Mouse (Mus musculus): ENCODE results near the gene Ptov1. TPM values are rescaled to one million over a fixed set of nuclear protein-coding genes. Genes with fewer than 3 reads are reported as not detected.
A peak's percentile ranks its signal among the peaks of the same experiment; 100 is the strongest.

The Ptov1 gene
- polyA plus RNA-seq, 1 experiment from 2014 or later, result 502 TPM

DNA sequence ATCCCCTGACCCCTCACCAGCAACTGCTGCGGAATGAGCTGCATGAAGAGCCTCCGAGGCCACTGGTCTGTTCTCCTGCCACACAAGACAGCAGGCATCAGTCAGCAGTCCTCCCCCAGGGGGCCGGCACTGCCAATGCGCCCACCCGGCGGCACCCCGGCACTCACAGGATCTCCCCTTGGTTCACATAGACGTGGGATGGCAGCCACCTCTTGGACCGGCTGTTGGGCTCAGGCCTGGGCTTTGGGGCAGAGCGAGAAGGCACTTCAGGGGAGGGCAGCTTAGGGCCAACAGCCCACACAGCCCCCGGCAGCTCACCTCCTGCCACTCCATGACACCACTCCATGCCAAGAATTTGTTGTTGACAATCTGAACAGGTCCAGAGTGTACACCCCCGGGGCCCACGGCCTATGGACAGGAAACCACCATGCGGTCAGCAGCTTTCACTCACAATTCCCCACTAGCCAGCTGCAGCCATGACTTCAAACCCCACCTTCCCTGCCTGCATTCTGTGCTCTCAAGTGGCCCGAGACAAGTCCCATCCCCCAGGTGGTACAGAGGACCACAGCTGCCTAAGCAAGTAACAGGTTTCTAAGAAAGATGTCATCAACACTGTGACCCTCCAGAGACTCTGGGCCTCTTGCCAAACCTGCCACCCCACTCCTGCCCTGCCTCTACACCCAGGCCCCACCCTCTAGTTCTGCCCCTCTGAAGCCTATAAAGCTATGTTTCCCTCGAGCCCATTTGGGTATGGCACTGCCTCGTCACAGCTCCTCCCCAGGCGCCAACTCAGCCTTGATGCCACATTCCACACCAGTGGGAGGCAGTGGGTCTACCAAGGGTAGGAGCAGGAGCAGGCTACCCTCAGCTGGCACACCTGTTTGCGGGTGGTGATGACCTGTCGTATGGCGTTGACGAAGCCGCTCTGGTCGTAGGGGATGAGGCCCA is 4.7 kb downstream of the Ptov1 start:
- ATAC-seq (ENCODE audit: low FRiP score, low read depth), result no peak
- Histone ChIP-seq H3K36me3 (peaks cover 74% of the 10 kb centered on the region), H3K4me1 (peaks cover 41% of the 10 kb centered on the region), H3K27me3 (no peaks in the 10 kb centered on the region), H3K4me3 (no peak overlapping the region), H3K9ac (no peak overlapping the region), H3K27ac (peak overlapping the region; percentile 48; the same call in 1 of the 2 replicates), H3K9me3 (no peaks in the 10 kb centered on the region), H3K4me2 (replicated peaks) (peak overlapping the region; percentile 99; the same call in 1 of the 2 replicates)
- whole genome bisulfite sequencing, result 82% methylated on average over 24 of the region's 24 CpGs

DNA sequence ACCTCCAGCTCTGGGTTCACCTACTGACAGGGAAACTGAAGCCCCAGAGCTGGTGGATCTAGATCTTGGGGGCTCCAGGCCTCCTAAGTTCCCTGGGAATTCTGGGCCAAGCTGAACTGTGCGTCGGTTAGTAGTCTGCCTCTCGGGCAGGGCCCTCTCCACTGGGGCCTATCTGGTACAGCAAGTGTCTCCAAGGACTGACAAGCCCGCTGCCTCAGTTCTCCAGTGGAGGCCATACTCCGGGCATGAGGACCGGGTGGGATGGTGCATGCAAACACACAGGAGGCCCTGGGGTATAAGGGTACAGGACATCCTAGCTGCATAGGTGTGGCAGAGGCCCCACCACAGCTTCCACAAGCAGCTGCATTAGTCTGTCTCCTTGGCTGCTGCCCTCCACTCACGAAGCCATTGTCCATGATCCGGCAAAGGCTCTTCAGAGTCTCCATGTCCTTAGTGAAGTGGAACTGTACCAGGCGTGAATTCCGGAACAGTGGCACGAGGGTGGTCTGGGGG is 5.5 kb downstream of the Ptov1 start:
- Histone ChIP-seq H3K27ac (no peak overlapping the region), H3K4me1 (peaks cover 41% of the 10 kb centered on the region)
- WGBS, result 81% methylated on average over 11 of the region's 11 CpGs

GRCm38 (mm10) chr7:44863210-44863609 is 6.4 kb downstream of the Ptov1 start:
- peaks cover 44% of the 10 kb centered on the region for H3K4me1 ChIP-seq
- H3K4me2 ChIP-seq (replicated peaks), result no peak overlapping the region
- ATAC-seq (ENCODE audit: low FRiP score, low read depth), result no peak
- no peaks in the 10 kb centered on the region for H3K27me3 ChIP-seq
- peaks cover 78% of the 10 kb centered on the region for H3K36me3 ChIP-seq
- H3K4me3 ChIP-seq, result no peak overlapping the region
- no peak overlapping the region for H3K27ac ChIP-seq
- no peaks in the 10 kb centered on the region for H3K9me3 ChIP-seq
- 0 out of 2 replicates have a peak overlapping the region, but pooled peaks have one; percentile 19 for H3K9ac ChIP-seq
- WGBS, result 89% methylated on average over 14 of the region's 14 CpGs

More for the DNA sequence above, 5.5 kb downstream of the Ptov1 start:
- no peak overlapping the region for H3K4me2 ChIP-seq (replicated peaks)
- no peaks in the 10 kb centered on the region for H3K27me3 ChIP-seq
- H3K9ac ChIP-seq, result no peak overlapping the region
- H3K9me3 ChIP-seq, result no peaks in the 10 kb centered on the region
- ATAC-seq (ENCODE audit: low FRiP score, low read depth), result no peak
- H3K4me3 ChIP-seq, result no peak overlapping the region
- peaks cover 78% of the 10 kb centered on the region for H3K36me3 ChIP-seq

DNA sequence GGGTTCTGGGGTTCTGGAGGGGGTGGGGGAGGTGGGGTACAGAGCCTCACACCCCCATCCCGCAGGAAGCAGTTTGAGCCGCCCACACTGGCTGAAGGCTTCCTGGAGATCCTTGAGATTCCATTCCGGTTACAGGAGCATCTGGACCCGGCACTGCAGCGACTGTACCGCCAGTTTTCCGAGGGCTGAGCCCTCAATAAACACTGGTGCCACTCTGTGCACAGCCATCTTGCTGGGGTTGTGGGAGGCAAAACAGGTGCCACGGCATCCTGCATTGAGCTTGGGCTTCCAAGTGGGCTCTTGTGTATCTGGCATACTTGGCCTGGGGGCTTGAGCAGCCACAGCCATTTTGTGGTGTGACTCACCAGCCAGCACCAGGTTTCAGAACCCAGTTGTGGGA is 7.2 kb downstream of the Ptov1 start:
- H3K9me3 ChIP-seq, result no peaks in the 10 kb centered on the region
- no peak for ATAC-seq (ENCODE audit: low FRiP score, low read depth)
- WGBS, result 85% methylated on average over 8 of the region's 8 CpGs
- peaks cover 73% of the 10 kb centered on the region for H3K36me3 ChIP-seq
- H3K27ac ChIP-seq, result no peak overlapping the region
- peaks cover 44% of the 10 kb centered on the region for H3K4me1 ChIP-seq
- no peaks in the 10 kb centered on the region for H3K27me3 ChIP-seq
- H3K4me2 ChIP-seq (replicated peaks), result no peak overlapping the region
- H3K4me3 ChIP-seq, result no peak overlapping the region
- H3K9ac ChIP-seq, result no peak overlapping the region

DNA sequence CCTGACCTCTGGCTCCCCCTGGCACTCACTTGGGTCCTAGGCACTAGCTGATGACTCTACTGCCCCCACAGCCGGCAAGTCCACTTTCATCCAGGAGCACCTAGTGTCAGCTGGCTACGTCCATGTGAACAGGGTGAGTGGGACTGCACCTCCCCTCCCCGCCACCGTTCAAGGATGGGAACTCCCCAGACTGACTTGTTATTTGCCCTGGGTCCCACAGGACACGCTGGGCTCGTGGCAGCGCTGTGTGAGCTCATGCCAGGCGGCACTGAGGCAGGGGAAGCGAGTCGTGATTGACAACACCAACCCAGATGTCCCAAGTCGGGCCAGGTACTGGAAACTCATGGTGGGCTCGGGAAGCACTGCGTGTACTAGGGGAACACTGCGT is 8.2 kb downstream of the Ptov1 start:
- no peak for ATAC-seq (ENCODE audit: low FRiP score, low read depth)
- H3K9ac ChIP-seq, result no peak overlapping the region
- H3K4me2 ChIP-seq (replicated peaks), result no peak overlapping the region
- H3K4me3 ChIP-seq, result no peak overlapping the region
- no peaks in the 10 kb centered on the region for H3K27me3 ChIP-seq
- no peaks in the 10 kb centered on the region for H3K9me3 ChIP-seq
- peaks cover 63% of the 10 kb centered on the region for H3K36me3 ChIP-seq
- WGBS, result 81% methylated on average over 14 of the region's 14 CpGs
- H3K4me1 ChIP-seq, result peaks cover 37% of the 10 kb centered on the region
- peak overlapping the region; percentile 44; the same call in 1 of the 2 replicates for H3K27ac ChIP-seq

DNA sequence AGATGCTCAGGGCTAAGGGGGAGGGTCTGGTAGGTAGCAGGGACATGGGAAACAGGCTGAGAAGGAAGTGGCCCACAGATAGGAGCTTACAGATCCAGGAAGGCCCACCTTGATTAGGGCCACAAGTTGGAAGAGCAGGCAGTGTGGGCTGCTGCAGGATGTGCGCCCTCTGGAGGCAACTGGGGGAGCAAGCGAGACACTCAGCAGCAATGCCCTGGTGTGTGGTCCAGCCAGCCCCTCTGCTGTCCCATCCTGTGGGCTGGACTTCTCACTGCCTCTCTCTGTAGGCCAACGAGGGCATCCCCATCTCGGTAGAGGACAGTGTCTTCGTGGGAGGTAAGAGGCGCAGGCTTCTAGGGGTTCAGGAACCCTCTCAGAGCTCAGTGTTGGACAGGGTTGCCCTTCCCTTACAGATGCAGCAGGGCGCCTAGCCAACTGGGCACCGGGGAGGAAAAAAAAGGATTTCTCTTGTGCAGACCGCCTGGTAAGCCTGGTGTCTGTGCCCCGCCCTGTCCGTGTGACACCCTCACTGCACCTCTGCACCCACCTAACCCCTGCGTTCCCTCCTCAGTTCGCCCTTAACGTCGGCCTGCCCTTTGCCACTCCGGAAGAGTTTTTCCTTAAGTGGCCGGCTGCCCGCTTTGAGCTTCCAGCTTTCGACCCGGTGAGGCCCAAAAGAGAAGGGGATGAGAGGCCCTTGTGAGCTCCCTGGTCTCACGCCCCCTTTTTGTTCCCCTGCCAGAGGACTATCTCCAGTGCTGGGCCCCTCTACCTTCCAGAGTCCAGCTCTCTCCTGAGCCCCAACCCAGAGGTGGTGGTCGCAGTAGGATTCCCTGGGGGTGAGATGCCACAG is 8.8 kb downstream of the Ptov1 start:
- 60% methylated on average over 22 of the region's 22 CpGs for whole genome bisulfite sequencing
- no peaks in the 10 kb centered on the region for H3K27me3 ChIP-seq
- H3K36me3 ChIP-seq, result peaks cover 57% of the 10 kb centered on the region
- H3K9me3 ChIP-seq, result no peaks in the 10 kb centered on the region
- peak overlapping the region; percentile 35 for H3K9ac ChIP-seq
- peak; percentile 12; the same call in 1 of the 2 replicates for ATAC-seq (ENCODE audit: low FRiP score, low read depth)
- H3K4me1 ChIP-seq, result peaks cover 36% of the 10 kb centered on the region
- H3K27ac ChIP-seq, result peak overlapping the region; percentile 44; the same call in 1 of the 2 replicates
- H3K4me2 ChIP-seq (replicated peaks), result 0 out of 2 replicates have a peak overlapping the region, but pooled peaks have one; percentile 4
- no peak overlapping the region for H3K4me3 ChIP-seq

DNA sequence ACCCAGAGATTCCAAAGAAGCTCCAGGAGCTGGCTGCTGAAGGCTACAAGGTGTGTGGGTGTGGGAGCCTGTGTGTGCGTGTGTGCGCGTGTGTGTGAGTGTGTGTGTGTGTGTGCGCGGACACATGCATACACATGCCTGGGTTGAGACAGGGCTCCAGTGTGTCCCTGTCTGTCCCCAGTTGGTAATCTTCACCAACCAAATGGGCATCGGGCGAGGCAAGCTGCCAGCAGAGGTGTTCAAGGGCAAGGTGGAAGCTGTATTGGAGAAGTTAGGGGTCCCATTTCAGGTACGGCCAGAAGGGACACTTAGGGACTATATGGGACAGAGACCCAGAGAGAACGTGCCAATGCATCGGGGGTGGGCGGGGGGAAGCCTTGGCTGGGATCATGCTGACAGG is 9.7 kb downstream of the Ptov1 start:
- Histone ChIP-seq H3K27me3 (no peaks in the 10 kb centered on the region), H3K9ac (no peak overlapping the region), H3K9me3 (no peaks in the 10 kb centered on the region), H3K4me3 (no peak overlapping the region), H3K4me2 (replicated peaks) (no peak overlapping the region), H3K36me3 (peaks cover 48% of the 10 kb centered on the region), H3K27ac (no peak overlapping the region), H3K4me1 (peaks cover 36% of the 10 kb centered on the region)
- WGBS, result 92% methylated on average over 11 of the region's 11 CpGs
- no peak for ATAC-seq (ENCODE audit: low FRiP score, low read depth)

DNA sequence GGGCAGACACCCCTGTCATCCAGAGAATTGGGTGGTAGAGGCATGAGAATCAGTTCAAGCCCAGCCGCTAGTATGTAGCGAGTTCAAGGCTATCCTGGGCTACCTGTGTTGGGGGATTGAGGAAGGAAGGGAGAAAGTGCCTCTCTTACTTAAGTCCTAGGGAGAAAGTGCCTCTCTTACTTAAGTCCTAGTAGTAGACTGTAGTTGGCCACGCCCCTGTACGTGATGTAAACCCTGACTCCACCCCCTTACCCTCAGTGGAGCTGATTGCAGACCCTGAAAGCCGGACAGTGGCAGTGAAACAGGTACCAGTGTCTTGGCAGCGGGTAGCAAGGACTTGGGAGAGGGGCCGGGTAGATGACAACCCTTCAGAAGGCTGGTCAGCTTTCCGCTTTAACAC is 11.7 kb downstream of the Ptov1 start:
- Histone ChIP-seq H3K4me1 (peaks cover 51% of the 10 kb centered on the region), H3K4me2 (replicated peaks) (peak overlapping the region; percentile 94), H3K9me3 (no peaks in the 10 kb centered on the region), H3K27ac (peak overlapping the region; percentile 90), H3K9ac (peak overlapping the region; percentile 82), H3K4me3 (peak overlapping the region; percentile 78), H3K27me3 (no peaks in the 10 kb centered on the region), H3K36me3 (peaks cover 38% of the 10 kb centered on the region)
- ATAC-seq (ENCODE audit: low FRiP score, low read depth), result no peak
- 24% methylated on average over 8 of the region's 8 CpGs for WGBS

GRCm38 (mm10) chr7:44857042-44857552 is 12.5 kb downstream of the Ptov1 start, which contains the start of gene Pnkp:
TSS of gene Pnkp (plus strand) at chr7:44857139.
- Histone ChIP-seq H3K9me3 (no peaks in the 10 kb centered on the region), H3K9ac (peak within 1 kb of the TSS; percentile 82), H3K27ac (peak within 1 kb of the TSS; percentile 90), H3K27me3 (no peaks in the 10 kb centered on the region), H3K4me2 (replicated peaks) (peak within 1 kb of the TSS; percentile 94), H3K4me1 (peaks cover 58% of the 10 kb centered on the region), H3K36me3 (peaks cover 36% of the 10 kb centered on the region), H3K4me3 (peak within 1 kb of the TSS; percentile 78)
- 1% methylated on average over 32 of the region's 32 CpGs for WGBS
- peak; percentile 45; the same call in 1 of the 2 replicates for ATAC-seq (ENCODE audit: low FRiP score, low read depth)

- no peak for ATAC-seq (ENCODE audit: low FRiP score, low read depth)
- H3K36me3 ChIP-seq, result peaks cover 32% of the 10 kb centered on the region
- H3K4me2 ChIP-seq (replicated peaks), result peak overlapping the region; percentile 94
- peaks cover 62% of the 10 kb centered on the region for H3K4me1 ChIP-seq
- peak overlapping the region; percentile 78 for H3K4me3 ChIP-seq
- no peaks in the 10 kb centered on the region for H3K27me3 ChIP-seq
- H3K9ac ChIP-seq, result no peak overlapping the region
- H3K27ac ChIP-seq, result peak overlapping the region; percentile 90; the same call in 1 of the 2 replicates
- WGBS, result 62% methylated on average over 9 of the region's 9 CpGs
- no peaks in the 10 kb centered on the region for H3K9me3 ChIP-seq
Measured at GRCm38 (mm10) chr7:44856265-44856916, 13.2 kb downstream of the Ptov1 start.

DNA sequence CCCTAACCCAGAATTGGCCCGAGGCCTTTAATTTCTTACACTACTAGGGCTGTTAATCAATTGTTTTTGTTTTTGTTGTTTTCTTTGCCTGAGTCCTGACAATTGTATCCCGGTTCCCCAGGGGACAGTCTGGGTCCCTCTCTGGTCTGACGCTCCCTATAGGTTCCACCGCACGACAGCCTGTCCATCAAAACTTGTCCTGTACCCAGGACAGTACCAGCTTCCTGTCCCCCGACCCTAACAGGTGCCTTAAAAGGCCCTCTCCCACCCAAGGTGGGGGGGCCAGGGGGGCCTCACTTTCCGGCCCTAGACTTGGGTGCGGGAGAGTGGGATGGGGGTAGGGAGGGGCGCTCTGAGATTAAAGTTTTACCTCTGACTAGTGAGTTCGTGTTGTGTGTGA is 14.6 kb downstream of the Ptov1 start:
- WGBS, result 44% methylated on average over 10 of the region's 10 CpGs
- H3K9ac ChIP-seq, result peak overlapping the region; percentile 73
- H3K36me3 ChIP-seq, result peaks cover 27% of the 10 kb centered on the region
- peak overlapping the region; percentile 93 for H3K27ac ChIP-seq
- H3K4me2 ChIP-seq (replicated peaks), result peak overlapping the region; percentile 90
- no peaks in the 10 kb centered on the region for H3K27me3 ChIP-seq
- peak overlapping the region; percentile 56 for H3K4me3 ChIP-seq
- no peak for ATAC-seq (ENCODE audit: low FRiP score, low read depth)
- H3K4me1 ChIP-seq, result peaks cover 73% of the 10 kb centered on the region
- H3K9me3 ChIP-seq, result no peaks in the 10 kb centered on the region
